Mouse (Mus musculus): ENCODE measurements around the gene Nek1. TPM values are rescaled to one million over a fixed set of nuclear protein-coding genes. Genes with fewer than 3 reads are reported as not detected.
A peak's percentile ranks its signal among the peaks of the same experiment; 100 is the strongest.

Gene Nek1
- polyA plus RNA-seq (2015; fragmentation: Nextera tagmentation; extraction: Ambion mirVana) = 19.8 and 20.2 TPM in 2 replicates

GRCm38 (mm10) chr8:60992910-60993638 is at the start of gene Nek1:
Gene Nek1 (plus strand): TSS chr8:60993195.
- Histone ChIP-seq H3K9me3 (replicated peaks) (no peaks in the 10 kb centered on the region), H3K27ac (replicated peaks) (peak within 1 kb of the TSS; percentile 90), H3K36me3 (no peaks in the 10 kb centered on the region), H3K9ac (peak within 1 kb of the TSS; percentile 77), H3K4me3 (replicated peaks) (peak within 1 kb of the TSS; percentile 95), H3K4me2 (replicated peaks) (peak within 1 kb of the TSS; percentile 68), H3K27me3 (no peaks in the 10 kb centered on the region), H3K4me1 (peaks cover 10% of the 10 kb centered on the region)
- peak; percentile 97 for ATAC-seq (ENCODE audit: insufficient number of reproducible peaks, low FRiP score, low TSS enrichment, low read depth)
- under 1% methylated on average over 57 of the region's 57 CpGs for WGBS

DNA sequence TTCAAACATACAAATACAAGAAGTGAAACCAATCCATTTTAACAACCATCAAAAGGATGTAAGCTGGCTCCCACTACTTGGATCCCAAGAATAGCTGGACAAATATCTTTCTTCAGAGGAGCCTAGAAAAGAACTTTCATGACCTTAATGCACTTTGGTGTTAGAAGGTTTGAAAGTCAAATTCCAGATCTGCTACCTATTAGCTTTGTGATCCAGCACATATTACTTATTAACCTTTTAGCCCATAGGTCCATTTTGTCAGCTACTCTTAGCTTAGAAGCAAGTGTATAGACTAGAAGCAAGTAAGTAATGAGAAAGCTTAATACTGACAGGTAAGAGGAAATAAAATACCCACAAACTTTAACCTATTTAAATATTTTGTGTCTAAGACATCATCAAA is 45.5 kb upstream of the Nek1 start:
- Histone ChIP-seq H3K36me3 (no peaks in the 10 kb centered on the region), H3K4me1 (peaks cover 3% of the 10 kb centered on the region; the same call in 1 of the 2 replicates), H3K27ac (replicated peaks) (no peak overlapping the region), H3K4me2 (replicated peaks) (no peak overlapping the region), H3K4me3 (replicated peaks) (no peak overlapping the region), H3K27me3 (no peaks in the 10 kb centered on the region), H3K9ac (no peak overlapping the region), H3K9me3 (replicated peaks) (no peaks in the 10 kb centered on the region)
- no peak for ATAC-seq (ENCODE audit: insufficient number of reproducible peaks, low FRiP score, low TSS enrichment, low read depth)

- Histone ChIP-seq H3K9me3 (replicated peaks) (no peaks in the 10 kb centered on the region), H3K9ac (no peak overlapping the region), H3K27me3 (no peaks in the 10 kb centered on the region), H3K4me1 (peaks cover 9% of the 10 kb centered on the region), H3K4me3 (replicated peaks) (no peak overlapping the region), H3K36me3 (no peaks in the 10 kb centered on the region), H3K27ac (replicated peaks) (no peak overlapping the region), H3K4me2 (replicated peaks) (no peak overlapping the region)
- WGBS = 74% methylated on average over 4 of the region's 4 CpGs
- ATAC-seq (ENCODE audit: insufficient number of reproducible peaks, low FRiP score, low TSS enrichment, low read depth) = no peak
Observed at GRCm38 (mm10) chr8:60949859-60950258, 43.1 kb upstream of the Nek1 start.

GRCm38 (mm10) chr8:60951271-60951670 is 41.7 kb upstream of the Nek1 start:
- H3K4me2 ChIP-seq (replicated peaks) = no peak overlapping the region
- H3K27me3 ChIP-seq = no peaks in the 10 kb centered on the region
- 53% methylated on average over 4 of the region's 4 CpGs for WGBS
- no peak overlapping the region for H3K9ac ChIP-seq
- peaks cover 9% of the 10 kb centered on the region for H3K4me1 ChIP-seq
- H3K27ac ChIP-seq (replicated peaks) = no peak overlapping the region
- no peaks in the 10 kb centered on the region for H3K9me3 ChIP-seq (replicated peaks)
- H3K4me3 ChIP-seq (replicated peaks) = no peak overlapping the region
- H3K36me3 ChIP-seq = no peaks in the 10 kb centered on the region
- ATAC-seq (ENCODE audit: insufficient number of reproducible peaks, low FRiP score, low TSS enrichment, low read depth) = no peak

DNA sequence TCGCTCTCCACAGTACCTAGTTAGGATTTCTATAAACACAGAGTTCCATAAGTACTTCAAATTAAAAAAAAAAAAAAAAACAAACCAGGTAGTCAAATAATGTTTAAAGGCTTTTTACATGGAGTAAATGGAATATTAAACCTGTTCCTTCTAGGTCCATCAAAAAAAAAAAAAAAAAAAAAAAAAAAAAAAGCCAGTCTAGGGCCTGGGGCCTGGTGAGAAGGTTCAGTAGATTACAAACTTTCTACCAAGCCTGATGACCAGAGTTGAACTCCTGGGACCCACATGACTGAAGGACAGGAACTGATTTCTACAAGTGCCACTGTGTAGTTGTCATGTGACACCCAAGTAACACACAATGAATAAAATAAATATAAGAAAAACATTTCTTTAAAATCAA is 41.2 kb upstream of the Nek1 start:
- ATAC-seq (ENCODE audit: insufficient number of reproducible peaks, low FRiP score, low TSS enrichment, low read depth) = no peak
- Histone ChIP-seq H3K4me3 (replicated peaks) (no peak overlapping the region), H3K27ac (replicated peaks) (no peak overlapping the region), H3K27me3 (no peaks in the 10 kb centered on the region), H3K4me2 (replicated peaks) (no peak overlapping the region), H3K9me3 (replicated peaks) (no peaks in the 10 kb centered on the region), H3K9ac (no peak overlapping the region), H3K4me1 (peaks cover 9% of the 10 kb centered on the region), H3K36me3 (no peaks in the 10 kb centered on the region)
- 85% methylated on average over 1 of the region's 1 CpGs for WGBS

DNA sequence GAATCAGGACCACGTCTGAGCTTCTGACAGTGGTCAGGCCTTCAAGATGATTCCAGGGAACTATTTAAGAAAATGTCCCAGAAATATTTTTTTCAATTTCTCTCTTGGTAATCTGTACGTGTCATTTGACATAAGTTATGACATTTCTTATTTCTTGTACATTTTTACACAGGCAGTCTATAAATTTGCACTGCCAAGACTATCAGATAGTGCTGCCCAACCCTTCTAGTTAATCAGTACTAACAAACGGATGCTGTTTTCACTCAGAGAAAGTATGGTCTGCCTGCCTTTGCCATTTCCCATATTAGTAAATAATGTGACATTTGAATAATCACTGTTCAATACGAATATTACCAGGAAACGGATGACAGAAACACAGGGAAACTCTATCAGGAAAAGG is 40.2 kb upstream of the Nek1 start:
- no peak for ATAC-seq (ENCODE audit: insufficient number of reproducible peaks, low FRiP score, low TSS enrichment, low read depth)
- no peaks in the 10 kb centered on the region for H3K36me3 ChIP-seq

GRCm38 (mm10) chr8:60954281-60955014 is 38.5 kb upstream of the Nek1 start:
- Histone ChIP-seq H3K4me3 (replicated peaks) (peak overlapping the region; percentile 46), H3K27ac (replicated peaks) (peak overlapping the region; percentile 84), H3K9me3 (replicated peaks) (no peaks in the 10 kb centered on the region), H3K36me3 (no peaks in the 10 kb centered on the region), H3K4me2 (replicated peaks) (peak overlapping the region; percentile 61), H3K4me1 (peaks cover 9% of the 10 kb centered on the region), H3K27me3 (no peaks in the 10 kb centered on the region), H3K9ac (peak overlapping the region; percentile 31)
- WGBS = 1% methylated on average over 15 of the region's 15 CpGs
- ATAC-seq (ENCODE audit: insufficient number of reproducible peaks, low FRiP score, low TSS enrichment, low read depth) = peak; percentile 94

More for the DNA sequence above, 40.2 kb upstream of the Nek1 start:
- Histone ChIP-seq H3K4me3 (replicated peaks) (no peak overlapping the region), H3K9me3 (replicated peaks) (no peaks in the 10 kb centered on the region), H3K27me3 (no peaks in the 10 kb centered on the region), H3K9ac (no peak overlapping the region), H3K4me2 (replicated peaks) (no peak overlapping the region), H3K27ac (replicated peaks) (no peak overlapping the region), H3K4me1 (peaks cover 9% of the 10 kb centered on the region)
- 66% methylated on average over 5 of the region's 5 CpGs for WGBS

DNA sequence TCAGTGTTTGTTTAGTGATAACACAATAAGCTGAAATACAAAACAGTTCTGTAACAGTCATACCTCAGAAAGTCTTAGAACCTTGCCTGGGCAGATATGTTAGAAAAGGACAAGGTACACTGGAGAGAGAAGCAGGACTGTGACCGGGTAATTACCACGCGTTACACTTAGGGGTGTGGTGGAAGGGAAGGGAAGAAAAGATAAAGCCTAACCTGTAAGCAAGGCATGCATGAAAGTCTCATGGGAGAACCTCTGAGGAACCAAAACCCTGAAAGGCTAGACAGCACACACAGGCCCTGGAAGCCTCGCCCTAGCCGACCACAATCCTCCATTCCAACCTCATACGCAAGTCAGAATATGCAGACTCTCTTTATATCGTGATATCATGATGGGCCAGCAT is 36.1 kb upstream of the Nek1 start:
- ATAC-seq (ENCODE audit: insufficient number of reproducible peaks, low FRiP score, low TSS enrichment, low read depth) = no peak
- Histone ChIP-seq H3K9me3 (replicated peaks) (no peaks in the 10 kb centered on the region), H3K36me3 (no peaks in the 10 kb centered on the region), H3K9ac (no peak overlapping the region), H3K4me3 (replicated peaks) (no peak overlapping the region), H3K27ac (replicated peaks) (0 out of 2 replicates have a peak overlapping the region, but pooled peaks have one; percentile 17), H3K4me1 (peaks cover 6% of the 10 kb centered on the region; the same call in 1 of the 2 replicates), H3K4me2 (replicated peaks) (no peak overlapping the region), H3K27me3 (no peaks in the 10 kb centered on the region)
- WGBS = 74% methylated on average over 7 of the region's 7 CpGs

DNA sequence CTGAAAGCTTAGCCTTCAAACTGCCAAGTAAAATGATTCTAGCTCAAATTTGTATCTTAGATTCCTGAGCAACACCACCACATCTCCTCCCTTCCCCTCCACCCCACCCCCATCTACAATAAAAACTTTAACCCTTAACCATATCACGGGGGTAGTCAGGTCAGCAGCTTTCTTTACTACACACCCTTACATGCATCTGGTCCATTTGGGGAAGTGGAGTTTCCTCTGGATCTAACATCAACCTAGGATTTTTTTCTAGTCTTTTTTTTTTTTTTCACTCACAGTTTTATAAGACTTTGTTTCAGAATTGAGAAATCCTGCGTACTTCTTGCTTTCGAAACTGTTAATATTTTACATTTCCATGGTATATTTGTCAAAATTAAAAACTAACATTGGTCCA is 30.2 kb upstream of the Nek1 start:
- Histone ChIP-seq H3K27ac (replicated peaks) (no peak overlapping the region), H3K9me3 (replicated peaks) (no peaks in the 10 kb centered on the region)
- WGBS = 81% methylated on average over 3 of the region's 3 CpGs

GRCm38 (mm10) chr8:60963931-60964330 is 29.1 kb upstream of the Nek1 start:
- Histone ChIP-seq H3K27me3 (no peaks in the 10 kb centered on the region), H3K27ac (replicated peaks) (no peak overlapping the region), H3K4me2 (replicated peaks) (no peak overlapping the region), H3K36me3 (no peaks in the 10 kb centered on the region), H3K4me3 (replicated peaks) (no peak overlapping the region), H3K9ac (no peak overlapping the region), H3K4me1 (no peaks in the 10 kb centered on the region), H3K9me3 (replicated peaks) (no peaks in the 10 kb centered on the region)
- ATAC-seq (ENCODE audit: insufficient number of reproducible peaks, low FRiP score, low TSS enrichment, low read depth) = no peak
- WGBS = 71% methylated on average over 2 of the region's 2 CpGs

More for the DNA sequence above, 30.2 kb upstream of the Nek1 start:
- H3K4me1 ChIP-seq = no peaks in the 10 kb centered on the region
- no peak overlapping the region for H3K9ac ChIP-seq
- ATAC-seq (ENCODE audit: insufficient number of reproducible peaks, low FRiP score, low TSS enrichment, low read depth) = no peak
- no peak overlapping the region for H3K4me2 ChIP-seq (replicated peaks)
- H3K27me3 ChIP-seq = no peaks in the 10 kb centered on the region
- no peak overlapping the region for H3K4me3 ChIP-seq (replicated peaks)
- no peaks in the 10 kb centered on the region for H3K36me3 ChIP-seq

GRCm38 (mm10) chr8:60964518-60964917 is 28.5 kb upstream of the Nek1 start:
- no peaks in the 10 kb centered on the region for H3K9me3 ChIP-seq (replicated peaks)
- H3K4me1 ChIP-seq = no peaks in the 10 kb centered on the region
- H3K36me3 ChIP-seq = no peaks in the 10 kb centered on the region
- H3K27ac ChIP-seq (replicated peaks) = no peak overlapping the region
- no peak overlapping the region for H3K4me3 ChIP-seq (replicated peaks)
- H3K4me2 ChIP-seq (replicated peaks) = no peak overlapping the region
- no peaks in the 10 kb centered on the region for H3K27me3 ChIP-seq
- WGBS = 88% methylated on average over 4 of the region's 4 CpGs
- H3K9ac ChIP-seq = no peak overlapping the region
- ATAC-seq (ENCODE audit: insufficient number of reproducible peaks, low FRiP score, low TSS enrichment, low read depth) = no peak

All from embryonic facial prominence, embryonic 15.5 days (tissue).